Mouse (Mus musculus): ENCODE measurements around the gene Fuca1. TPM values are rescaled to one million over a fixed set of nuclear protein-coding genes. Genes with fewer than 3 reads are reported as not detected.

Gene Fuca1
- total RNA-seq (2021), result 10 to 100 TPM; 50.9 to 56.1 TPM
- long read RNA-seq, transcript Fuca1-201 (8 exons, 2,525 nt), result major isoform, 105 of 117 reads
- long read RNA-seq, partial matches to known transcripts, result 4 of 117 reads
- long read RNA-seq, other reads (novel, unspliced or antisense), result 8 of 117 reads

DNA sequence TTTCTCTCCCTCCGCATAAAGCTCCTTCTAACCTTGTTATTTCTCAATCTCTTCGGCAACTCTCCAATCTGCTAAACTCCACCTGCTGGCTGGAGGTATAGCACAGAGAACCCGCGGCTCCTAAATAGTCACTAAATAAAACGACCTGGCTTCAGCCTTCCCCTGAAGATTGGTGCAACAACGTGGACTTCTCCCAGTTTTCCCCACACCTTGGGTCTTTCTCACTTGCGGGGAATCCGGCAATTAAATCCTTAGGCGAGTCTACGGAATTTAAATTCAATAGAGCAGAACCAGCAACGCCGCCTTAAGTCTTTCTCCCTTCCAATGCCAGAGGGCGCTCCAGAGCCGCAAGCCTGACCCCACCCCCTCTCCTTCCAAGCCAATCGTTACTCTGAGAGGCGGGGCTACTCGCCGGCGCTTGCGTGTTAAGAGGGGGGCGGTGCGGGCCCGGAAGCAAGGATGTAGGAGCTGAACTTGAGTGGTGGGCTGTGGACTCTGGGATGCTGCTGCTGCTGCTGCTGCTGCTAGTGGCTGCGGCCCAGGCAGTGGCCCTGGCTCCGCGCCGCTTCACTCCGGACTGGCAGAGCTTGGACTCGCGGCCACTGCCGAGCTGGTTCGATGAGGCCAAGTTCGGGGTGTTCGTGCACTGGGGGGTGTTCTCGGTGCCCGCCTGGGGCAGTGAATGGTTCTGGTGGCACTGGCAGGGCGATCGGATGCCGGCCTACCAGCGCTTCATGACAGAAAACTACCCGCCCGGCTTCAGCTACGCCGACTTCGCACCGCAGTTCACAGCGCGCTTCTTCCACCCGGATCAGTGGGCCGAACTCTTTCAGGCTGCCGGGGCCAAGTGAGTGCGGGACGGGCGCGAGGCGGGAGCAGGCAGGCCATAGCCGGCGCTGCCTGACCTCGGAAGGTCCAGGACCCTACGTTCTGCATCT lies at the start of gene Fuca1:
Fuca1 (plus strand) TSS at position 432 of the 938 bp plus-strand sequence.
- DNase-seq (ENCODE audit: low spot score in 2 of 2), result peak; percentile 97 to 98

DNA sequence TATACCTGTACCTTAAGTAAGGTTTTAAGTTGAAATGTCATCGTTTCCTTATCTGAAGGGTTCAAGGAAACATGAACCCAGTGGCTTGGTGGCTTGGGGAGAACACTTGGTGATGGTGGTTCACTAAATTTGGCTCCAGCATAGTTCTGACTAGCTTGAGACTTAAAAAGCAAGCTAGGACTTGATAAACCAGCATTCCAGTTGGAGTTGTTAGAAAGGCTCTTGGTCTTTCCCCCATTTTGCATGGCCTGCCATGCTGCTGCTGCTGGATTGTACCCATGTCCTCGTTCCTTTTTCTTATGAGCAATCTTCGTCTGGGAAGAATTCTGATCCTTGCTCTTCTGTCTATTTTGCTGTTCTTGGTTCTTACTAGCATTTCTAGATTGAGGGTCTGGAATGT lies 48.5 kb upstream of the Fuca1 start:
- no peak for DNase-seq (ENCODE audit: low spot score in 2 of 2)

DNA sequence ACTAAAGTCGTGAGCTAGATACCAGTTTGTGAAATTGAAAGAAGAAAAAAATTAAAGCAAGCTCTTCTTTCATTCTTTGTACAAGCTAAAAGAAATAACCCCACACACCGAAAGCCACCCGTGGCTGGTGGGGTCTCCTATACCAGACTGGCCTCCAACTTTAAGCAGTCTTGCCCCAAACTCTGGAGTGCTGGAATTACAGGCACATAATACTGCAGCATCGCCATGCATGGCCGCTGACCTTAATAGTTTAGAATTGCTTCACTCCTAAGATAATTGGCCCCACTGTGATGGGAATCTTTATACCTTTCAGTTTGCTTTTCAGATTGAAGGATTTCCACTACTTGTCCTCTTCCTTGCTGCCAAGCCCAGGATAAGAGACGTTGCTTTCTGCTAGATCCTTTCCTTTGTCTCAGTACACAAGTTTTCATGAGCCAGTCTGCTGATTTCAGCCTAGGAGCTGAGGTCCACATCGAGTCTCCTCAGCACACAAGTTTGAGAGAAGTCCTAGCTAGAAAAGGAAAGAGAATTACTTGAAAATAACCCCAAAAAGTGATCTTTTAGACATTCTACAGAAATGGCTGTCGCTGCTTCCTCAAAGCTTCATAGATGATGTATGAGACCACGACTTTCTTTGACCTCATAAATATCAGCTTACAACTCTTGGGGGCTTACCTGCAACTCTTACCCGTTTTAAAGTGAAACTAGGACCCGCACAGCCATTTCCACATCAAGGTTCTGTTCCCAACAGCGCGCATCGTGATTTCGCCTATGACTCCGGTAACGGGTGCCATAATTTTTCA lies 47.7 kb upstream of the Fuca1 start:
- DNase-seq (ENCODE audit: low spot score in 2 of 2), result no peak

DNA sequence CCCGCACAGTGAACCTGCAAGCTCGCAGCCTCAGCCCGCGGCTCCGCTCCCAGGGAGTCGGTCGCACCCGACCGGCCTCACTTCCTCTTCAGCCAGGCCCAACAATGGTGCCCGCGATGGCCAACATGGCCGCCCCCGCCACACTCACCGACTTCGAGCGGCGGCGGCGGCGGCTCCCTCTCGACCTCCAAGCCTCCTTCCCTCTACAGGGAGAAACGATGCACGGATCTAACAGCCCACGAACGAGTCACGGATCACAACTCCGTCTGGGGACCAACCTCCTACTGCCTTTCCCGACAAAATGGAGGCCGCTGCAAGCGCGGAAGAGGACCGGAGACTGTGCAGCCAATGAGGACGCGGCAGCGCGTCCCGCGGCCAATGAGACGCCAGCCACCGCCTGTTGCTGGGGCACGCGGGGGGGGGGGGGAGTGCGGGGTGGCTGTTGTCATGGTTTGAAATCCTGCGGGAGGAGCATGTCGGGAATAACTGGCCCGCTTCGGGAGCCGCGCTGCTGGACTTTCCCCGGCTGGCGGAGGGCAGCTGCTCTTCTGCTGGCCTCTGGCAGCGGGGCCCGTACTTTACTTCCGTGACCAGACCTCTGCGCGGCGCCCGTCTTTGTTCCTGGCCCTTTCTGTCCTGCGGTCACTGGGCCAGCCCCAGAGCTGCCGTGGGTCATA lies 46.9 kb upstream of the Fuca1 start, which contains the start of gene Pnrc2:
Pnrc2 (minus strand) TSS at position 325 of the 677 bp plus-strand sequence.
- DNase-seq (ENCODE audit: low spot score in 2 of 2), result peak; percentile 88 to 92

DNA sequence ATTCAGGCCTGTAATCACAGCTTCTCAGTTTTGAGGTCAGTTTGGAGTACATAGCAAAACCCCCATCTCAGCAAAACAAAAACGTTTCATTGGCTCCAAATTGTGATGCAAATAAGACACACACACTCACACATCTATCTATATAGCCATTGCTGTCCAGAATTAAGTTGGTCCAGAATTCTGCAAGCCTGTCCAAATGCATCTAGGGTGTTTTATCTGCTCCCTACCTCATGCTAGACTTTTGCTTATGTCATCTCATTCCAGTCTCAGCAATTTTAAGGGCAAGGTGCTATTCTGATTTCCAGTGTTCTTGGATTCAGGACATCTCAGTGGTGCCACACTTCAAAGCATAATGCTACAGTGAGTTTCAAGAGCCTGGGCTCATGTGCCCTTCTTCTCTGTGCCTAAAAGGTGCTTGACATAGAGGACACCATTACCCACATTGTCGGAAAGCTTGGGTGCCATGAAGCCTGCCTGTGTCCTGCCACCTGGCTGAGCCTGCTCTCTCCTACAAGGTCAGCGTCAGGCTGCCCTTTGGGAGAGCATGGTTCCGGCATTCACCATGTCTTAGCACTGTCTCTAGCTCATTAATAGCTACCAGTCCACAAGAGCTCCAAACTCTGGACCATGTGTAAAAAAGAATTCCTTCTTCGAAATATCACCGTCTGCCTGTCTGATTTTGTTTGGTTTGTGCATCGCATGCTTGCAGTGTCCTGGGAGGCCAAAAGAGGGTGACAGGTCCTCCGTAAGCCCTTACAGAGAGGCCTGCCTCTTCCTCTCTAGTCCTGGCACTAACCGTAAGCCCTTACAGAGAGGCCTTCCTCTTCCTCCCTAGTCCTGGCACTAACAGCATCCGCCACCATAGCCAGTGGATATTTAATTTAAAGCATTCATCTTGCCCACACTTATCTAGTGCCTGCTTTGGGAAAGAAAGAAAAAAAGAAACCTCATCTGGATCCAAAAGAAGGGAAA lies 45.7 kb upstream of the Fuca1 start:
- no peak for DNase-seq (ENCODE audit: low spot score in 2 of 2)

DNA sequence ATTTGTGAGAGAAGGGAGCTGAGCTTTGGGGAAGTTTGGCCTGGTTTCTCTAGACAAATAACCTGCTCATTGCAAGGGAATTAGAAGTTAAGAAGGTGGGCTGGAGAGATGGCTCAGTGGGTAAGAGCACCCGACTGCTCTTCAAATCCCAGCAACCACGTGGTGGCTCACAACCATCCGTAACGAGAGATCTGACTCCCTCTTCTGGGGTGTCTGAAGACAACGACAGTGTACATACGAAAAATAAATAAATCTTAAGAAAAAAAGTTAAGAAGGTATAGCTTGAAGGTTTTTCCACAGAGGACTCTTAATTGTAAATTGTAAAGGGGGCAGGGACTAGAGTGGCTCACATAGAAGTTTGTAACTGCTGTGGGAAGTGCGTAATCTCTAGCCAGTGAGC lies 45.0 kb upstream of the Fuca1 start:
- no peak for DNase-seq (ENCODE audit: low spot score in 2 of 2)

DNA sequence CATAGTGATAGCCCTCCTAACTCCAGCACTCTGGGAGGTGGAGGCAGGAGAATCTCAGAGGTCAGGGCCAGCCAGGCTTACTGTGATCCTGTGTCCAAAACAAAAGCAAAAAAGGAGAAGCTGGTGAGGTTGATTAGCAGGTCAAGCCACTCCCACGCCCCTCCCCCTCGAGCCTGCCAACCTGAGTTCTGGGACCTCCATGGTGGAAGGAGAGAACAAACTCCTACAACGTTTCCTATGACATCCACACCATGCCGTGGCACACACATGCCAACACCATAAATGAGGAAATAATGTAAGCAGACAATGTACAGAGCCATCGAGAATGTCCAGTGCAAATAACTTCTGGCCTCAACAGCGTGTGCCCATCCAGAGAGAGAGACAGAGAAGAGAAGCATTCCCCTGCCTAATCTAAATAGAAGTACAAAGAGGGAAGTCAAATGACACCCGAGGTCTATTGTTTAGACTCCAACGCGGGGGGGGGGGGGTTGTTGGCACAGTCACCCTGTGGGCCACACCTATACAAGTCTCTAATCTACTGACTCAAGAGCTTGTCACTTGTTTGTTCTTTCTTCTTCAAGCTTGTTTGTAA lies 44.4 kb upstream of the Fuca1 start:
- DNase-seq (ENCODE audit: low spot score in 2 of 2), result peak in 1 of 2 experiments; percentile 42

DNA sequence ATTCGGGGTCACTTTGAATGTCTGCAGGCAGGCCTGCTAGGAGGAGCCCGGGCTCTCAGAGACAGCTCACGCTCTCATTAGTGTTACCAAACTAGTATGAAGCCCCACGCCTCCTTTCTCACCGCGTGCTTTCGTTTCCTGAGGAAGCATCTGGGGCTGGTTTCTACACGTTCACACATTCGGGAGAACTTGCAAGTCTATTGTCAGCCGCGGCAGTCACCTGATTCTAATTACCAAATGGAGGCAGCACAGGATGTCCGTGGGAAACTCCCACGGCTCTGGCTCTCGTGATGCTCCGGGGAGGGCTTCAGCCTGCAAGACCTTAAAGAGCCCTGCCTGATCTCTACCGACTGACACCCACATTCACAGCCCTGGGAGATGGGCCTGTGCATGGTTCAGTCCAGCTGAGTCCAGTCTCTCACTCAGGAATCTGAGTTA lies 43.9 kb upstream of the Fuca1 start:
- DNase-seq (ENCODE audit: low spot score in 2 of 2), result peak; percentile 58 to 65

DNA sequence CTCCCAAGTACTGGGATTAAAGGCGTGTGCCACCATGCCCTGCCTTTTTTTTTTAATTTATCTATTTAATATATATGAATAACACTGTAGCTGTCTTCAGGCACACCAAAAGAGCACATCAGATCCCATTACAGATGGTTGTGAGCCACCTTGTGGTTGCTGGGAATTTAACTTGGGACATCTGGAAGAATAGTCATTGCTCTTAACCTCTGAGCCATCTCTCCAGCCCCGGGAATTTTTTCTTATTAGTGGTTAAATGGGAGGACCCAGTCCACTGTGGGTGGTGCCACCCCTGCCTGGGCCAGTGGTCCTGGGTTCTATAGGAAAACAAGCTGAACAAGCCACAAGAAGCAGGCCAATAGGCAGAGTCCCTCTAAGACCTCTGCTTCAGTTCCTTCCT lies 42.8 kb upstream of the Fuca1 start:
- peak in 1 of 2 experiments; percentile 28 for DNase-seq (ENCODE audit: low spot score in 2 of 2)

DNA sequence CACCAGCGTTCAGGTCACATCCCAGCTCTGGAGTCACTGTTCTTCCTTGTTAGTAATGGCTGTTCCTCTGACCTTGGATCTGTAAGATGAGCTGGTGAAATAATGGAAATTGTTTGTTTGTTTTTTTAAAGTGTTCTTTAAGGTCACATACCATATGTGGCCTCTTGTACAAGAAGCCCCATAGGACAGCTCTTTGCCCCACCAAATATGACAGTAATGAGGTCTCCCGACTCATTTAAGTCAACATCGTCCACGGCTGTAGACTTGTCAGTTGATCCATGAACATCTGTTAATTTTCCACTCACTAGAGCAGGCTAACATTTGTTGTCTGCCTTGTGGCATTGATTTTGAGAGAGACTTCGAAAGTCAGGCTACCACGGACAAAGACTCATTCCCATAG lies 41.5 kb upstream of the Fuca1 start:
- DNase-seq (ENCODE audit: low spot score in 2 of 2), result no peak

DNA sequence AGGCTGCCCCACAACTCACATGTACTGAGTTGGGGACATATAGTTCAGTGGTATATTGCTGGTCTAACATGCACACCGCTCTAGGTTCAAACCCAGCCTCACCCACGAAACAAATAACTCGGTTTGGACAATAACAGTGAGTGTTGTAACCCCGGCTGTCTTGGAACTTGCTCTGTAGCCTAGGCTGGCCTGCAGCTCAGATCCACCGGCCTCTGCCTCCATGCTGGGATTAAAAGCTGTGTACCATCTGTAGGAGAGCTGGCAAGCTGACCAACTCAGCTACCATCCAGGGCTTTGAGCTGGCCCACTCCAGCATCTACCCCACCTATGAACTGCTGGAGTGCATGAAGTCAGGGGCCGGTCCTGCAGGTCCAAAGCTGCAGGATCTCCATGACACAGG lies 40.5 kb upstream of the Fuca1 start:
- DNase-seq (ENCODE audit: low spot score in 2 of 2), result no peak

DNA sequence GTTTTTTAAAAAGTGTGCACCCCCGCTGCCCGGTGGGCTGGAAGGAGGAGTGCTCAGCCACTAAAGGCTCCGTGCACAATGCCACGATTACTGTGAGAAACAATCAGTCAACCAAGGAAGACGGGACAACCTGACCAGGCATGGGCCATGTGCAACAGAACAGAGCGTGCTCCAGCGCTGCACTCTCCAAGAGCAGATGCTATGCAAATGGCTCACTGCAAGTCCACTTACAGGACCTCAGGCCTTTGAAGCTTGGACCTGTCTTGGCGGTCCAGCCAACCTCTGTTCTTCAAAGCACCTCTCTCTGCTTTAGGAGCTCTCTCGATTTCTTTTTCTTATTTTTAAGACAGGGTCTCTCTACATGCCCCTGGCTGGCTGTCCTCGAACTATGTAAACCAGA lies 40.0 kb upstream of the Fuca1 start:
- no peak for DNase-seq (ENCODE audit: low spot score in 2 of 2)

DNA sequence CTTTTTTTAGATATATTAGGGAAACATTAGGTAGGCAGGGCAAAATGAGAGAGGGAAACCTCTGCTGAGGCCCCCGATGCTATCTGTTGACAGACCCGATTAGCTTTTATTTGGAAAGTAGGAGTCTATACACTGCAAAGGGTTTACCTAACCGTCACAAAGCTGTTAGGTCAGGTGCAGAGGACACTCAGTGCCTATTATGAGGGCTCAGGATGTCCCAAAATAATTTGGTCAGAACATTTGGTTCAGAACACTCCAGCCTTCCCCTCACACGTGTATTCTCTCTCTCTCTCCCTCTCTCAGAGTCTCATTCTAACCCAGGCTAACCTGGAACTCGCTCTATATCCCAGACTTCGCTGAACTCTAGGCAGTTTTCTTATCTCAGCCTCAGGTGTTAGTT lies 38.5 kb upstream of the Fuca1 start:
- no peak for DNase-seq (ENCODE audit: low spot score in 2 of 2)

DNA sequence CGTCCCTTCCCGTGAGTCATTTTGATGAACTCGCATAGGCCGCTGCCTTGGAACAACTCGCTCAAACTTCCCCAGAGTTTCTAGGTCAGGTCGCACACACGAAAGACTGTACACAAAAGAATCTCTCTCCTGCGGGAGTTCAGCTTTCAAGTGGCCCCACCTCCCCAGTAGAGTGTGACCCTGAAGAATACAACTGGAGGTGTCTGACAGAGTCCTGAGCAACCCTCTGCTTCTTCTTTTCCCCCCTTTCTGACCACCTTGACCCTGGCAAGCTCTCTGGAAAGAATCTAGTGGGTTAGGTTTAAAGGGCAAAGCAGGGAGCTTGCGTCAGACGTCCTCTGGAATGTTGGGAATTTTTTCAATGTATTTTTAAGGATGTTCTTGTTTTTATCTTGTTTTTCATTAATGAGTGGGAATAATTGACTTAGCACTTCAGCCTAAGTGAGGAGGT lies 37.1 kb upstream of the Fuca1 start:
- DNase-seq (ENCODE audit: low spot score in 2 of 2), result no peak

DNA sequence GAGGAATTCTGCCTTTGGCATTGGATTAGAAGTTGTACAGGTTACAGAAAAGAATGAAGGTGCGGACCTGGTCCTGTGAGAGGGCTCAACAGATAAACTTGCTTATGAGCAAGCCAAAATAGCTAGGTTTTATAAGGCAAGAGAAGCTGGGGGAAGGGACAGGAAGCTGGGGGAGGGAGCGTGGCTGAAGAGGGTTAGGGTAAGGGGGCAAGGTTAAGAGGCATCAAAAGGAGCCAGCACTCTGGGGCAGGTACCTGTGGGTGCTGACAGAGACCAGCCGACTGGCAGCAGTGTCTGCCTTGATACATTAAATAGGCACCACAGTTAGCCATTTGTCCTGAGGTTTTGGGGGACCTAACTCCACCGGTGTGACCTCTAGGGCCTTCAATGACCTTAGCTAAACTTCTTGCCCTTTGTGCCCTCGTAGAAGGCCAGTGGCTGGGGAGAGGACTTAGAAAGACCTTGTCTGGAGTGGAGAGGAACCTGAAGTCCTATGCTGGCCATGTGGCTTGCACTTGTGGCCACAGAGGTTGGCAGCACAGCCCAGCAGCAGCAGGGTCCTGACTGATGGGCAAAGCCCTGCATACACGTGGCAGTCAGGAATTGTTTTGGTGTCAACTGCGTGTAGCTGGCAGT lies 36.5 kb upstream of the Fuca1 start:
- DNase-seq (ENCODE audit: low spot score in 2 of 2), result no peak

DNA sequence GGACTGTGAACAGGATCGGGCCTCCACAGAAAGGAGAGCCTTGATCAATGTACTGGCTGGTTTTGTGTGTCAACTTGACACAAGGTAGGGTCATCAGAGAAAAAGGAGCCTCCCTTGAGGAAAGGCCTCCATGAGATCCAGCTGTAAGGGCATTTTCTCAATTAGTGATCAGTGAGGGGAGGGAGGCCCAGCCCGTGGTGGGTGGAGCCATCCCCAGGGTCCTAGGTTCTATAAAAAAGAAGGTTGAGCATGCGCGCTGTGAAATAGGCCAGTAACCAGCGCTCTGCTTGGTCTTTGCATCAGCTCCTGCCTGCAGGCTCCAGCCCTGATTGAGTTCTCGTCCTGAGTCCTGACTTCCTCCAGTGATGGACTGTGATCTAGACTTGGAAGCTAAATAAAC lies 36.0 kb upstream of the Fuca1 start:
- DNase-seq (ENCODE audit: low spot score in 2 of 2), result no peak

DNA sequence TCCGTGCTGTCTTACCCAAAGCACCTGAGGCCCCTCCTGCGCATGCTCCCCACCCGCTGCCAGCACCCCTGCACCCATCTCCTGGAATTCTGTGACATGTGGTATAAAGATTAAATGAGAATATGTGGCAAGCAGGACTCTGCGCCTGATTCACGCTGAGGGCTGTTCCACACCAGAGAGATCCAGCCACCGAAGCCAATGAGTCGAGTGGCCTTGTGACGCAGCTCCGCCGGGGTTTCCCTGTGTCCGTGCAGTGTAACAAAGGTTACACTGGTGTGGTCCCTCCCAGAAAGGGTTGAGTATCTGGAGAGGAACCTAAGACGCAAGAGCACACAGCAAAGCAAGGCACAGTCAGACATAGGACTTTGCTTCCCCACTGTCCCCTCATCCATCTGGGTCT lies 34.9 kb upstream of the Fuca1 start:
- no peak for DNase-seq (ENCODE audit: low spot score in 2 of 2)

DNA sequence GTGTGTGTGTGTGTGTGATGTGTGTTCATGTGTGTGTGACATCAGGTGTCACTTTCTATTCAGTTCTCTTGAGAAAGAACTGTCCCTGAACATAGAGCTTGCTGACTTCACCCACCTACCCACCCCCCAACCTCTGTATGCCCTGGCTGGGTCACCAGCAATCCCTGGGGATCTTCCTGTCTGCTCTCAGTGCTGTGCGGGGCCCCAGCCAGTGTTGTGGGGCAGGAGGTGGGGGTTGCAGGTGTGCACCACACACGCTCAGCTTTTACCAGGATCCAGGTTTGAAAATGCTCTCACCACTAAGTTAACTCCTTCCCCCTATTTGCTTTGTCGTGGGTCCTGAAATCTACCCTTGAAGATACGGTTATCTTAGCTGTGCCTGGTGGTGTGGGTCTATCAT lies 34.4 kb upstream of the Fuca1 start:
- DNase-seq (ENCODE audit: low spot score in 2 of 2), result no peak

DNA sequence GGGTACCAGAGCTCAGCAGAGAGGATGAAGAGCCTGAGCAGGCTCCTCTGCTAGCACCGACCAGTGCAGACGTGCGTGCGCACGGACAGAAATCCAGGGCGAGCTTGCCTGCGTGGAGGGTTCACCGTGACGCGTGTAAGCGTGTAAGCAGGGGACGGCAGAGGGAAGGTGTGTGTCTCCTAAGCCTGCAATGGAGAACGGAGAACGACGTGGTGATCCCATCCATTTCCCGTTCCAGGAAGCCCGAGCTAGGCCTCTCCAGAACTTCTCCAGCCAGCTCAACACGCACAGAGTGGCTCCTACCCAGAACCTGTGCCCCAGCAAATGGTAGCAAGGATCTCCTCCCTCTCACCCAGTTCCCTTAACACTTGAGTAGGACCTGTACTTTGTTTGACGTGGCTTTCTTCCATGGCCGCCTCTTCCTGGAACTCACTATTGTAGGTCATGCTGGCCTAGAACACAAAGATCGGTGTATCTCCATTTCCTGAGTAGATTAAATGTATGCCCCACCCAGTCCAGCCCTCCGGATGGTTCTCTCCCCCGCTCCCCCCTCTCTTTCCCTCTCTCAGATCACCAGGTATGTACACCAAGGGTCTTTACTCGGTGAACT lies 32.0 kb upstream of the Fuca1 start:
- DNase-seq (ENCODE audit: low spot score in 2 of 2), result no peak
